Mouse (Mus musculus): Measurements from ENCODE around the gene Camk1. TPM values are rescaled to one million over a fixed set of nuclear protein-coding genes. Genes with fewer than 3 reads are reported as not detected.
"Not testable (repeated sequence)": the region's sequence is repeated elsewhere in the genome, so short reads cannot be mapped to it uniquely, and the experiment has no call there.

The Camk1 gene
- polyA plus RNA-seq, 1 experiment = 18.3 TPM

DNA sequence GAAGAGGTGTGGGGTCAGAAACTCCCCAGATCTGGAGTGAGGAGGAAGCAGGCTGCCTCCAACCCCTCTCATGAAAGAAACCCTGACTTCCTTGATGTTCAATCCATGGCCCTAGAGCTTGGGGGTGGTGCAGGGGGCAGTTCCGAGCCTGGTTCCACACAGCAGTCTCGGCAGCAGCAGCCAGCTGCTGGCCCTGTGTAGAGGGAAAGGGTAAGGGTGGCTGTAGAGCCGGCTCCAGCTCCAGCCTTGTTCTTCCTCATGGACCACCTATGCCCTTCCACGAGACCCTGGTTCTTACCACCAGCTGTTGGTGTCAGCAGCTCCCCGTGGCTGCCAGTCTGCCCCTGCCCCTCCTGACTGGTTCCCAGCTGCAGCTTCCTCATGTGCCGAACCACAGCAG is 9.6 kb downstream of the Camk1 start:
- TF ChIP-seq CTCF (IDR thresholded peaks at IDR 0.05; ENCODE audit: borderline replicate concordance, control insufficient read depth, extremely low read depth, insufficient read depth, low read length, poor library complexity) (no peak), POLR2A (IDR thresholded peaks at IDR 0.05; ENCODE audit: control insufficient read depth, extremely low read depth, insufficient read depth, low read length, poor library complexity) (no peak)
- H3K36me3 ChIP-seq (ENCODE audit: control insufficient read depth, insufficient read depth, low read length) = no peaks in the 10 kb centered on the region
- 88% methylated on average over 6 of the region's 6 CpGs for WGBS
- no peaks in the 10 kb centered on the region for H3K27me3 ChIP-seq (ENCODE audit: control insufficient read depth, insufficient read depth, low read length)
- DNase-seq = no peak
- no peak overlapping the region for H3K27ac ChIP-seq (ENCODE audit: control insufficient read depth, insufficient read depth, low read length)
- peaks cover 3% of the 10 kb centered on the region for H3K4me1 ChIP-seq (replicated peaks; ENCODE audit: control insufficient read depth, insufficient read depth, low read length)
- no peak overlapping the region for H3K4me3 ChIP-seq (ENCODE audit: control insufficient read depth, insufficient read depth, low read length)

- WGBS = 94% methylated on average over 14 of the region's 14 CpGs
- no peak overlapping the region for H3K4me3 ChIP-seq (ENCODE audit: control insufficient read depth, insufficient read depth, low read length)
- no peaks in the 10 kb centered on the region for H3K27me3 ChIP-seq (ENCODE audit: control insufficient read depth, insufficient read depth, low read length)
- no peak for TF ChIP-seq POLR2A (IDR thresholded peaks at IDR 0.05; ENCODE audit: control insufficient read depth, extremely low read depth, insufficient read depth, low read length, poor library complexity)
- no peak for TF ChIP-seq CTCF (IDR thresholded peaks at IDR 0.05; ENCODE audit: borderline replicate concordance, control insufficient read depth, extremely low read depth, insufficient read depth, low read length, poor library complexity)
- no peak for DNase-seq
- H3K4me1 ChIP-seq (replicated peaks; ENCODE audit: control insufficient read depth, insufficient read depth, low read length) = peaks cover 3% of the 10 kb centered on the region
- no peaks in the 10 kb centered on the region for H3K36me3 ChIP-seq (ENCODE audit: control insufficient read depth, insufficient read depth, low read length)
- no peak overlapping the region for H3K27ac ChIP-seq (ENCODE audit: control insufficient read depth, insufficient read depth, low read length)
Observed at GRCm38 (mm10) chr6:113333137-113333950, 10.4 kb downstream of the Camk1 start.

DNA sequence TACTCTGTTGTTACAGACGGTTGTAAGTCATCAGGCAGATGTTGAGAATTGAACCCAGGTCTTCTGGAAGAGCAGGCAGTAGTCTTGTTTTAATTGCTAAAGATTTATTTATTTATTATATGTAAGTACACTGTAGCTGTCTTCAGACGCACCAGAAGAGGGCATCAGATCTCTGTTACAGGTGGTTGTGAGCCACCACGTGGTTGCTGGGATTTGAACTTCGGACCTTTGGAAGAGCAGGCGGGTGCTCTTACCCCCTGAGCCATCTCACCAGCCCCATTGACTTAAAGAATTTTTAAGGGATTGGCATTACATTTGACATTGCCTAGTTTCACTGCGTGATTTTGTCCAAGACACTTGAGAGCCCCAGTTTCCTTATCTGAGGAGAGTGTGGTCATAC is 11.1 kb downstream of the Camk1 start:
- 93% methylated on average over 6 of the region's 6 CpGs for WGBS
- not testable (repeated sequence) for DNase-seq; H3K27ac ChIP-seq (ENCODE audit: control insufficient read depth, insufficient read depth, low read length); H3K27me3 ChIP-seq (ENCODE audit: control insufficient read depth, insufficient read depth, low read length); H3K4me3 ChIP-seq (ENCODE audit: control insufficient read depth, insufficient read depth, low read length); H3K36me3 ChIP-seq (ENCODE audit: control insufficient read depth, insufficient read depth, low read length); H3K4me1 ChIP-seq (replicated peaks; ENCODE audit: control insufficient read depth, insufficient read depth, low read length)

DNA sequence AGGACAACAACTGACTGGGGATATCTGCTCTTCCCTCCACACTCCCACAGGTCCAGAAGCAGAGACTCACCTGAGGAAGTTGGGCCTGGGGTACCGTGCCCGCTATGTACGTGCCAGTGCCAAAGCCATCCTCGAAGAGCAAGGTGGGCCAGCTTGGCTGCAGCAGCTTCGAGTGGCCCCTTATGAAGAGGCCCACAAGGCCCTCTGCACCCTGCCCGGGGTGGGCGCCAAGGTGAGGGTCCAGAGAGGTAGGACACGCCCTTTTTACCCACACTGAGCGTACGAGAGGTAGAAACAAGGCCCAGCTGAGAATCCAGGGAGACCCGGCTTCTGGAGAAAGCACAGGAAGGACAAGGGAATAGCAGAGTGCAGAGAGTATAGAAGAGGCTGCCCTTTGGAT is 12.1 kb downstream of the Camk1 start:
- no peaks in the 10 kb centered on the region for H3K27me3 ChIP-seq (ENCODE audit: control insufficient read depth, insufficient read depth, low read length)
- no peak overlapping the region for H3K4me3 ChIP-seq (ENCODE audit: control insufficient read depth, insufficient read depth, low read length)
- no peaks in the 10 kb centered on the region for H3K36me3 ChIP-seq (ENCODE audit: control insufficient read depth, insufficient read depth, low read length)
- DNase-seq = no peak
- TF ChIP-seq CTCF (IDR thresholded peaks at IDR 0.05; ENCODE audit: borderline replicate concordance, control insufficient read depth, extremely low read depth, insufficient read depth, low read length, poor library complexity) = no peak
- no peak for TF ChIP-seq POLR2A (IDR thresholded peaks at IDR 0.05; ENCODE audit: control insufficient read depth, extremely low read depth, insufficient read depth, low read length, poor library complexity)
- 98% methylated on average over 11 of the region's 11 CpGs for WGBS
- H3K27ac ChIP-seq (ENCODE audit: control insufficient read depth, insufficient read depth, low read length) = no peak overlapping the region
- H3K4me1 ChIP-seq (replicated peaks; ENCODE audit: control insufficient read depth, insufficient read depth, low read length) = peaks cover 3% of the 10 kb centered on the region

DNA sequence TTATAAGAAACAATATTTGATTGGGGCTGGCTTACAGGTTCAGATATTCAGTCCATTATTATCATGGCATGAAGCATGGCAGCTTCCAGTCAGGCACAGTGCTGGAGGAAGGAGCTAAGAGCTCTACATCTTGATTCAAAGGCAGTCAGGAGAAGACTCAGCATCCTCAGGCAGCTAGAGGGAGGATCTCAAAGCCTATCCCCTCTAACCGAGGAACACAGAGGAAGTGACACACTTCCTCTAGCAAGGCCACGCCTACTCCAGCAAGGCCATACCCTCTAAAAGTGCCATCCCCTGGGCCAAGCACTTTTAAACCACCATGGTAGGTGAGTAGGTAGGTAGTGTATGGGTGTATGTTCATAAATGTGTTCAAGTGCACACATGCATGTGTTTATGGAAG is 13.2 kb downstream of the Camk1 start:
- H3K4me1 ChIP-seq (replicated peaks; ENCODE audit: control insufficient read depth, insufficient read depth, low read length) = peaks cover 9% of the 10 kb centered on the region
- peak; percentile 31 for DNase-seq

GRCm38 (mm10) chr6:113329396-113329795 is 14.4 kb downstream of the Camk1 start:
- Histone ChIP-seq H3K36me3 (ENCODE audit: control insufficient read depth, insufficient read depth, low read length) (peaks cover 1% of the 10 kb centered on the region), H3K27me3 (ENCODE audit: control insufficient read depth, insufficient read depth, low read length) (no peaks in the 10 kb centered on the region), H3K27ac (ENCODE audit: control insufficient read depth, insufficient read depth, low read length) (no peak overlapping the region), H3K4me3 (ENCODE audit: control insufficient read depth, insufficient read depth, low read length) (no peak overlapping the region), H3K4me1 (replicated peaks; ENCODE audit: control insufficient read depth, insufficient read depth, low read length) (peaks cover 9% of the 10 kb centered on the region)
- no peak for TF ChIP-seq POLR2A (IDR thresholded peaks at IDR 0.05; ENCODE audit: control insufficient read depth, extremely low read depth, insufficient read depth, low read length, poor library complexity)
- no peak for TF ChIP-seq CTCF (IDR thresholded peaks at IDR 0.05; ENCODE audit: borderline replicate concordance, control insufficient read depth, extremely low read depth, insufficient read depth, low read length, poor library complexity)
- WGBS = 89% methylated on average over 1 of the region's 1 CpGs
- DNase-seq = no peak

More for the DNA sequence above, 13.2 kb downstream of the Camk1 start:
- Histone ChIP-seq H3K36me3 (ENCODE audit: control insufficient read depth, insufficient read depth, low read length) (no peaks in the 10 kb centered on the region), H3K27ac (ENCODE audit: control insufficient read depth, insufficient read depth, low read length) (peak overlapping the region; percentile 9; the same call in 1 of the 2 replicates), H3K27me3 (ENCODE audit: control insufficient read depth, insufficient read depth, low read length) (no peaks in the 10 kb centered on the region), H3K4me3 (ENCODE audit: control insufficient read depth, insufficient read depth, low read length) (no peak overlapping the region)
- WGBS = 7% methylated on average over 2 of the region's 2 CpGs
- TF ChIP-seq CTCF (IDR thresholded peaks at IDR 0.05; ENCODE audit: borderline replicate concordance, control insufficient read depth, extremely low read depth, insufficient read depth, low read length, poor library complexity) (no peak), POLR2A (IDR thresholded peaks at IDR 0.05; ENCODE audit: control insufficient read depth, extremely low read depth, insufficient read depth, low read length, poor library complexity) (no peak)

Data from thymus, adult 2 months (tissue).